Mouse (Mus musculus) lung, adult 2 months (tissue): Measurements from ENCODE around the gene Cstf3. TPM values are rescaled to one million over a fixed set of nuclear protein-coding genes. Genes with fewer than 3 reads are reported as not detected.

Experiments used
- DNase-seq: peaks from one replicate; pipeline ENCODE4 v3.0.0; 2022
- H3K4me1 ChIP-seq: fragments of 200-500 bp; 2 replicates; pipeline ENCODE4 v1.6.1; 2011; ENCODE audit warnings: low read length; ENCODE audit not compliant: control insufficient read depth, insufficient read depth
- H3K4me3 ChIP-seq: fragments of 200-500 bp; replicated peaks from 2 replicates; pipeline ENCODE3; 2011; ENCODE audit warnings: low read depth, mild to moderate bottlenecking, control low read depth, low read length; ENCODE audit errors: extremely low read depth
- CTCF ChIP-seq: fragments of 200-500 bp; IDR thresholded peaks from 2 replicates; pipeline ENCODE4 v1.5.1; 2011; ENCODE audit warnings: mild to moderate bottlenecking, low read length, control low read depth; ENCODE audit not compliant: insufficient read depth
- POLR2A ChIP-seq: fragments of 200-500 bp; IDR thresholded peaks from 2 replicates; pipeline ENCODE4 v1.6.1; 2011; ENCODE audit warnings: low read depth, mild to moderate bottlenecking, control low read depth, low read length, borderline replicate concordance; ENCODE audit errors: extremely low read depth
- WGBS: fragments of 180-500 bp; shearing (Covaris S2); methylation state at CpG from one replicate; pipeline ENCODE4 v1.1.7; 2018; 5-methylcytosine and 5-hydroxymethylcytosine counted together
- polyA plus RNA-seq: library from polyadenylated mRNA; depleted of rRNA; stranded (reverse); fragments of >200 nt; gene quantifications from 2 replicates; pipeline ENCODE4 v1.2.3, GENCODE M21; 2012

The Cstf3 gene
- polyA plus RNA-seq, 1 experiment: 9.7 TPM

DNA sequence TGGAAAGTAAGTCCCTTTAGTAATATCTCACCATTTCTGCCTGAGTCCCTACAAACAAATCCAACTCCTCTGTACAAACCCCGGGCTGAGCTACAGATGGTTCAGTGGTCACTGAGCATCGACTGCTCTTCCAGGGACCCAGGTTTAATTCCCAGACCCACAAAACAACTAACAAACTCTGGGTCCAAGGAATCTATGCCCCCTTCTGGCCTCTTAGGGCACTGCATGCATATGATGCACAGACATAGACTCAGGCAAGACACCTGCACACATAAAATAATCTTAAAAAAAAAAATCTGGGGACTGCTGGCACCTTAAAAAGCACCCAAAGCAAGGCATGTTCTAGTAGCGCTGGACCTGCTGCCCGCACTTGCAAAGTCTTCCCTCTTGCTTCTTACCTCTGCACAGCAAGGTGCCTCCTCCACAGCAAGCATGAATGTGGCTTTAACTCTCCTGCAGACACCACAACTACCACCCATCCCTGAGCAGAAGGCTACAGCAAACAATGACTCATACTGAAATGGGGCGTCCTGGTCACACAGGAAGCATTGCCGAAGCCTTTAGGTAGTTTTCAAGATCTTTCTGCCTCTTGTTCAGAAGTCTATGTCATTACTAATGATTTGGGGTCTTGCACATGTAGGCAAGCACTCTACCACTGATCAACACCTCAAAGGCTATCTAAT is 78.9 kb downstream of the Cstf3 start:
- Histone ChIP-seq H3K4me3 (no peak overlapping the region), H3K4me1 (no peaks in the 10 kb centered on the region)
- no peak for TF ChIP-seq POLR2A
- no peak for DNase-seq
- 87% methylated on average over 6 of the region's 6 CpGs for WGBS

GRCm38 (mm10) chr2:104671724-104672123 is 81.4 kb downstream of the Cstf3 start:
- DNase-seq: no peak
- Histone ChIP-seq H3K4me3 (no peak overlapping the region), H3K4me1 (no peaks in the 10 kb centered on the region)
- no peak for TF ChIP-seq CTCF
- no peak for TF ChIP-seq POLR2A

- no peak overlapping the region for H3K4me3 ChIP-seq
- TF ChIP-seq CTCF (no peak), POLR2A (no peak)
- DNase-seq: no peak
- H3K4me1 ChIP-seq: no peaks in the 10 kb centered on the region
- 78% methylated on average over 3 of the region's 3 CpGs for WGBS
Observed at GRCm38 (mm10) chr2:104677326-104677725, 87.0 kb downstream of the Cstf3 start.

DNA sequence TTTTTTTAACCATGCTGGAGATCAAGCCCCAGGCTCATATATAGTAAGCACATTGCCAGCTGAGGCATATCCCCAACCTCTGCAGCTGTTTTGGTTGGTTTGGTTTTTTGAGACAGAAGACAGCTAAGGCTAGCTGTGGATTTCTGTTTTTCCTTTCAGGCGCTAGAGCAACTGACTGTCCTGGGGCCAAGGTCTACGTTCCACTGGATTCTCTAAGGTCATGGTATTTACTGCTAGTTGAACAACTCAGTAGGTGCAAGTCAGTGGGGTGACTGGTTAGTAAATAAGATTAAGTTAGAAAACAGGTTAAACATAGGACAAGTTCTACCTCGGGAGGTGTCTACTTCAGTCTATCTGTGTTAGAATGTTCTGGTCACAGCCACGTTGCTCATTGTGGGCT is 94.4 kb downstream of the Cstf3 start:
- Histone ChIP-seq H3K4me1 (no peaks in the 10 kb centered on the region), H3K4me3 (no peak overlapping the region)
- TF ChIP-seq POLR2A (no peak), CTCF (no peak)
- no peak for DNase-seq
- 90% methylated on average over 4 of the region's 4 CpGs for WGBS

GRCm38 (mm10) chr2:104685418-104685817 is 95.1 kb downstream of the Cstf3 start:
- Histone ChIP-seq H3K4me3 (no peak overlapping the region), H3K4me1 (no peaks in the 10 kb centered on the region)
- TF ChIP-seq POLR2A (no peak), CTCF (peak; percentile 95)
- DNase-seq: peak; percentile 74
- WGBS: 7% methylated on average over 13 of the region's 13 CpGs

DNA sequence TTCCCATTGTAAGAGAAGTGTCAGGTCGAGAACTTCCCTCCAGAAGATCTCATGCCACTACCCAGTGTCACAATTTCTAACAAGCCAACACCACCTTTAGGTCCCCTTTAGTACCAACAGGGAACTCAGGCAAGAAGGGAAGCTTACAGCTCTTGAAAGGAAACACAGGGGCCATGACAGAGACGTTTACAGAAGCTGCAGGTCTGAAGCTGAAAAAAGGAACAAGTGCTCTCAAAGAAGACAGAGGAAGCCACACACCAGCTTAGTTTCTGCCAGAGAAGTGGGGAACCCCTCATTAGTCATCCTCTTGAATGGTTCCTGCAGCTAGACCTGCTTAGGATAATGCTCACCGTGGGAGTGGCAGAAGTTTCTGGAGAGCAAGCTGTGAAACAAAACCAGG is 96.9 kb downstream of the Cstf3 start:
- no peak for DNase-seq
- 50% methylated on average over 3 of the region's 3 CpGs for WGBS
- no peak overlapping the region for H3K4me3 ChIP-seq
- H3K4me1 ChIP-seq: no peaks in the 10 kb centered on the region
- TF ChIP-seq POLR2A: no peak
- TF ChIP-seq CTCF: no peak

- H3K4me3 ChIP-seq: no peak overlapping the region
- DNase-seq: no peak
- TF ChIP-seq POLR2A (no peak), CTCF (no peak)
- WGBS: 90% methylated on average over 3 of the region's 3 CpGs
- H3K4me1 ChIP-seq: no peaks in the 10 kb centered on the region
Observed at GRCm38 (mm10) chr2:104688321-104688720, 98.0 kb downstream of the Cstf3 start.

DNA sequence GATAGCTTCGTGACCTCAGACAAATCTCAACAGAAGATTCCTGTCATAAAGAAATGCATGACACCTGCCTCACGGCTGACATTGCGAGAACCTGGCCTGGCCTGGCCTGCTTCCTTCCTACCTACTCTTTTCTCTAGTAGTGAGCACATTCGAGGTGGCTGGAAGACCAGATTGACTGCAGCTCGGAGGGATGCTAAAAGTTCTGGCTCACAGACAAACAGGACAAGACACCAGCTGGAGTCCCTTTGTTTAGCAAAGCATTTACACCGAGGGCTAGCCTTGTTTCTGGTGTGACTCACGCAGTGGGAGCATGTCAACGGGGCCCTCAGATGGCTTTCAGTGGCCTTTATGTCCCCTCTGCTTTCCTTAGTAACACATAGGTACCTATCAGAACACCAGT is 98.4 kb downstream of the Cstf3 start:
- Histone ChIP-seq H3K4me3 (no peak overlapping the region), H3K4me1 (no peaks in the 10 kb centered on the region)
- no peak for DNase-seq
- TF ChIP-seq POLR2A (no peak), CTCF (no peak)
- 76% methylated on average over 8 of the region's 8 CpGs for WGBS

DNA sequence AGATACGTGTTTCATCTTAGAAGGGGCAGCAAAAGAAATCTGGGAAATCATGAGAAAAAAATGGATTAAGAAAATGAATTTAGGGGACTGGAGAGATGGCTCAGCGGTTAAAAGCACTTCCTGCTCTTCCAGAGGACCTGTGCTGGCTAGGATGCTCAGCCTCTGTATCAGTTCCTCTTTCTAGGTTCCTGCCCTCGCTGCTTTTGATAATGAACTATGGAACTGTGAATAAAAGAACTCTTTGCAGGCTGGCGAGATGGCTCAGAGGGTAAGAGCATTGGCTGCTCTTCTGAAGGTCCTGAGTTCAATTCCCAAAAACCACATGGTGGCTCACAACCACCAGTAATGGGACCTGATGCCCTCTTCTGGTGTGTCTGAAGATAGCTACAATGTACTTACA is 100.4 kb downstream of the Cstf3 start:
- H3K4me3 ChIP-seq: no peak overlapping the region
- no peak for DNase-seq
- TF ChIP-seq POLR2A (no peak), CTCF (no peak)
- WGBS: 71% methylated on average over 4 of the region's 4 CpGs
- H3K4me1 ChIP-seq: no peaks in the 10 kb centered on the region

DNA sequence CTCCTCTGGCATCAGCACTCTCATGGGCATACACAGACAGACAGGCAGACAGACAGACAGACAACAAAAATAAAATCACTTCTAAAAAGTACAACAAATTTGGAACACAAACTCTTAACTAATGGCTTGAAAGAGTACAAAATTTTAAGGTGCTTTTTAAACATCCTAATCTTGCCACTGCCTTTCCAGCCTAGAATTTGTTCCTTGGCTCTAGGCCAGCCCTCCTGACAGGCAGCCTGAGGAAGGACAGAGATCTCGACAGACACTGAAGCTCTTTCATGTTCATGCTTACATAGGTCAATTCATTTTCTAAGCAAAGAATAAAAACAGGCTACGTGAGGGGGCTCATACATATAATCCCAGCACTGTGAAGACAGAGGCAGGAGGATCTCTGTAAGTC is 102.2 kb downstream of the Cstf3 start:
- DNase-seq: no peak
- TF ChIP-seq CTCF: no peak
- no peak for TF ChIP-seq POLR2A
- WGBS: 48% methylated on average over 2 of the region's 2 CpGs
- no peak overlapping the region for H3K4me3 ChIP-seq
- no peaks in the 10 kb centered on the region for H3K4me1 ChIP-seq

GRCm38 (mm10) chr2:104699659-104700058 is 109.3 kb downstream of the Cstf3 start:
- no peaks in the 10 kb centered on the region for H3K4me1 ChIP-seq

More at GRCm38 (mm10) chr2:104699659-104700058, 109.3 kb downstream of the Cstf3 start:
- WGBS: 82% methylated on average over 11 of the region's 11 CpGs
- no peak overlapping the region for H3K4me3 ChIP-seq
- DNase-seq: no peak
- no peak for TF ChIP-seq POLR2A
- TF ChIP-seq CTCF: no peak
